8 mouse cellular contexts compared by ENCODE assay signal in the genomic region with DNA sequence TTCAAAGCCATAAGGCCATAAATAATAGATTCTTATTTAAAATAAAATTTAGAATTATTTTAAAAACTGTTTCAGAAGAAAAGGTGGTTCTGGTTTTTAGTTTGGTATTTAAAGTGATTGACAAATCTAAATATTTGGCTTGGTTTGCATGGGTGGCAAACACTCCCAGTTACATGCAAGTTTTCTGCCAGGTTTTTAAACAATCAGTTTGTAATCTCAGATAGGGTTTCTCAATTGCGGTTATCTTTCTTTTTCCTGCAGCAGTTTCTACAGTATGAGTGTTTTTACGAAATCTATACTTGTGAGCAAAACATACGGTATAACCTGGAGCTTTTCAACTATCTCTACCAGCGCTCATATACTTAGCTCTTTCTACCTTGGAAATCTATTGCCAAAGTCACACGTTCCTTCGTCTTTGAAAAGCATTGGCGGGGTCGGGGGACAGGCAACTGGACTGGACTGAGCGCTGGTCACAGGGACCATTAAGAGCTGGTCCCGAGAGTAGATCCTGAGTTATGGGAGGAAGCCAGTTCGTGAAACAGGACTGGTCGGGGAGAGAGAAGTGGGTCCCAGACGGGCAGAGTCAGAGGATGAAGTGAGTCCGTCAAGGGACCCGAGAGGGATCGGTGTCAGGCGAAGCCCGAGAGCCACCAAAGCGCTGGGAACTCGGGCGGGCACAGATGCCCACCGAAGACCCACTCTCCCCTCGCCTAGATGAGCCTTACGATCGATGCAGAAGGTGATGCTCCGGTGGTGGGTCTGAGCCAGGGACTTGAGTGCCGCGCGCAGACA. TPM values are rescaled to one million over a fixed set of nuclear protein-coding genes. Genes with fewer than 3 reads are reported as not detected.
A peak's percentile ranks its signal among the peaks of the same experiment; 100 is the strongest.
DNase-seq lines count a peak whose midpoint lies in the region; ATAC-seq and TF ChIP-seq lines count a peak whose summit lies in the region.

No protein-coding gene starts in this region.

- peaks cover 11% of the 10 kb centered on the region for H3K36me3 ChIP-seq in heart, embryonic 12.5 days
- H3K36me3 ChIP-seq in ES-E14 (ENCODE audit: control insufficient read depth, insufficient read depth, low read length, poor library complexity, severe bottlenecking) = peaks cover 5% of the 10 kb centered on the region
- peaks cover 12% of the 10 kb centered on the region; the same call in 1 of the 2 replicates for H3K36me3 ChIP-seq in forebrain, embryonic 12.5 days (replicated peaks)
- H3K36me3 ChIP-seq in liver, embryonic 11.5 days (ENCODE audit: control insufficient read depth, insufficient read depth, low read length) = no peaks in the 10 kb centered on the region
- peaks cover 3% of the 10 kb centered on the region; the same call in 1 of the 2 replicates for H3K36me3 ChIP-seq in stomach, postnatal 0 days (ENCODE audit: control insufficient read depth, insufficient read depth, low read length)

- TF ChIP-seq EP300 in stomach, postnatal 0 days (optimal IDR thresholded peaks at IDR 0.05) = no peak

- H3K9me3 ChIP-seq in heart, embryonic 12.5 days (replicated peaks) = no peaks in the 10 kb centered on the region
- no peaks in the 10 kb centered on the region for H3K9me3 ChIP-seq in ES-E14 (ENCODE audit: control insufficient read depth, insufficient read depth, low read depth, low read length)
- no peaks in the 10 kb centered on the region for H3K9me3 ChIP-seq in forebrain, embryonic 12.5 days
- H3K9me3 ChIP-seq in liver, embryonic 11.5 days (ENCODE audit: control insufficient read depth, low read length) = no peaks in the 10 kb centered on the region
- H3K9me3 ChIP-seq in stomach, postnatal 0 days (ENCODE audit: control insufficient read depth, low read length) = no peaks in the 10 kb centered on the region

- H3K4me1 ChIP-seq in heart, embryonic 12.5 days (replicated peaks) = peaks cover 17% of the 10 kb centered on the region
- H3K4me1 ChIP-seq in ES-E14 (ENCODE audit: control insufficient read depth in 2 of 2, insufficient read depth in 2 of 2, low read length in 2 of 2, poor library complexity in 1 of 2) = peaks cover 4 to 7% of the 10 kb centered on the region in 2 experiments; a peak in 3 of 4 replicates
- H3K4me1 ChIP-seq in forebrain, embryonic 12.5 days = peaks cover 23% of the 10 kb centered on the region
- peaks cover 12% of the 10 kb centered on the region for H3K4me1 ChIP-seq in liver, embryonic 11.5 days (replicated peaks; ENCODE audit: control insufficient read depth, insufficient read depth, low read length)
- H3K4me1 ChIP-seq in stomach, postnatal 0 days (replicated peaks; ENCODE audit: control insufficient read depth, insufficient read depth) = no peaks in the 10 kb centered on the region

- TF ChIP-seq CTCF in stomach, postnatal 0 days (IDR thresholded peaks at IDR 0.05; ENCODE audit: low read depth) = no peak

- H3K4me3 ChIP-seq in heart, embryonic 12.5 days = peak overlapping the region; percentile 76
- H3K4me3 ChIP-seq in ES-E14 (ENCODE audit: insufficient read depth in 1 of 2, low read depth in 1 of 2, low read length in 2 of 2, poor library complexity in 1 of 2, severe bottlenecking in 1 of 2) = peak overlapping the region; percentile 84 to 86
- peak overlapping the region; percentile 61 for H3K4me3 ChIP-seq in forebrain, embryonic 12.5 days (replicated peaks)
- peak overlapping the region; percentile 69 for H3K4me3 ChIP-seq in liver, embryonic 11.5 days (ENCODE audit: low read depth, low read length)
- peak overlapping the region; percentile 68 for H3K4me3 ChIP-seq in stomach, postnatal 0 days (ENCODE audit: low read depth, low read length)

- ATAC-seq in heart, embryonic 12.5 days (ENCODE audit: insufficient number of reproducible peaks, low FRiP score) = peak; percentile 67
- ATAC-seq in forebrain, embryonic 12.5 days (ENCODE audit: low FRiP score) = peak; percentile 73
- peak; percentile 48 for ATAC-seq in liver, embryonic 11.5 days (replicated peaks; ENCODE audit: low FRiP score)
- ATAC-seq in stomach, postnatal 0 days (ENCODE audit: low FRiP score, low TSS enrichment) = peak; percentile 48; the same call in 1 of the 2 replicates

- peak overlapping the region; percentile 78 for H3K4me2 ChIP-seq in heart, embryonic 12.5 days
- peak overlapping the region; percentile 83 for H3K4me2 ChIP-seq in forebrain, embryonic 12.5 days
- peak overlapping the region; percentile 64 for H3K4me2 ChIP-seq in liver, embryonic 11.5 days
- peak overlapping the region; percentile 95 for H3K4me2 ChIP-seq in stomach, postnatal 0 days (replicated peaks; ENCODE audit: low read depth)

- 0 out of 2 replicates have a peak overlapping the region, but pooled peaks have one; percentile 29 for H3K27ac ChIP-seq in heart, embryonic 12.5 days (ENCODE audit: poor library complexity, severe bottlenecking)
- H3K27ac ChIP-seq in ES-E14 (ENCODE audit: insufficient read depth, low read depth, low read length, poor library complexity, severe bottlenecking) = no peak overlapping the region
- peak overlapping the region; percentile 43; the same call in 1 of the 2 replicates for H3K27ac ChIP-seq in forebrain, embryonic 12.5 days
- no peak overlapping the region; the same call in 1 of the 2 replicates for H3K27ac ChIP-seq in liver, embryonic 11.5 days (ENCODE audit: low read depth, low read length)
- peak overlapping the region; percentile 74 for H3K27ac ChIP-seq in stomach, postnatal 0 days (replicated peaks)

- DNase-seq in heart, postnatal 4 days = no peak
- no peak for DNase-seq in ES-E14 (ENCODE audit: low read depth, low spot score)
- no peak for DNase-seq in liver, embryonic 11.5 days (ENCODE audit: low spot score)
- DNase-seq in stomach, postnatal 0 days (ENCODE audit: low spot score) = no peak
- no peak for DNase-seq in retina, postnatal 1 day
- no peak for DNase-seq in cerebellum, postnatal 36 days

- no peaks in the 10 kb centered on the region for H3K27me3 ChIP-seq in heart, embryonic 12.5 days (replicated peaks)
- H3K27me3 ChIP-seq in forebrain, embryonic 12.5 days = no peaks in the 10 kb centered on the region
- no peaks in the 10 kb centered on the region for H3K27me3 ChIP-seq in liver, embryonic 11.5 days (replicated peaks; ENCODE audit: control insufficient read depth, insufficient read depth, low read length)
- no peaks in the 10 kb centered on the region for H3K27me3 ChIP-seq in stomach, postnatal 0 days (ENCODE audit: control insufficient read depth, insufficient read depth, low read length)

- 2% methylated on average over 29 of the region's 29 CpGs for WGBS in heart, embryonic 12.5 days
- WGBS in forebrain, embryonic 12.5 days = 4% methylated on average over 29 of the region's 29 CpGs
- WGBS in liver, embryonic 11.5 days = 2% methylated on average over 29 of the region's 29 CpGs
- WGBS in stomach, postnatal 0 days = 2% methylated on average over 29 of the region's 29 CpGs

- in situ Hi-C loops in ES-E14 (cut with MboI; ENCODE audit: low sequenced_read_pairs in 2 of 2, unreplicated experiment in 2 of 2) = no loop called here

- H3K9ac ChIP-seq in heart, embryonic 12.5 days = peak overlapping the region; percentile 80
- peak overlapping the region; percentile 96 for H3K9ac ChIP-seq in ES-E14 (ENCODE audit: insufficient read depth, low read depth, low read length, poor library complexity, severe bottlenecking)
- H3K9ac ChIP-seq in forebrain, embryonic 12.5 days = peak overlapping the region; percentile 70
- peak overlapping the region; percentile 67 for H3K9ac ChIP-seq in liver, embryonic 11.5 days (ENCODE audit: low read depth, low read length)
- H3K9ac ChIP-seq in stomach, postnatal 0 days (ENCODE audit: low read length) = peak overlapping the region; percentile 84

TF ChIP-seq in ES-E14, 5 proteins besides CTCF, POLR2A, EP300 and RAD21:
- TF ChIP-seq ZC3H11A (IDR thresholded peaks at IDR 0.05; ENCODE audit: borderline replicate concordance, low read depth, low read length) (no peak), ZNF384 (IDR thresholded peaks at IDR 0.05; ENCODE audit: low read depth, low read length) (no peak), CHD2 (IDR thresholded peaks at IDR 0.05; ENCODE audit: low read depth, low read length) (no peak), HCFC1 (IDR thresholded peaks at IDR 0.05; ENCODE audit: borderline replicate concordance, insufficient read depth, low read length) (no peak)

RNA-seq across cellular contexts. Expression of gene Acad8, which starts 0.5 kb away (rescaled TPM):
- 39.7 and 40.1 TPM in 2 replicates for polyA plus RNA-seq in heart, embryonic 12.5 days (2016; fragmentation: Nextera tagmentation; extraction: Ambion mirVana)
- 10 to 100 TPM; 40.2 to 41.1 TPM for total RNA-seq in heart, postnatal 4 days (2021)
- 33.2 and 39.6 TPM in 2 replicates for total RNA-seq in ES-E14 (2012; rRNA removed)
- 40.2 and 43.5 TPM in 2 replicates for polyA plus RNA-seq in forebrain, embryonic 12.5 days (2016; fragmentation: Nextera tagmentation; extraction: Ambion mirVana)
- 23.7 and 23.9 TPM in 2 replicates for polyA plus RNA-seq in liver, embryonic 11.5 days (2014; fragmentation: Nextera tagmentation; extraction: Ambion mirVana)
- polyA plus RNA-seq in stomach, postnatal 0 days (2015; fragmentation: Nextera tagmentation; extraction: Ambion mirVana) = 37.8 and 42.9 TPM in 2 replicates

RNA-seq across cellular contexts. Expression of gene Thyn1, which starts 0.6 kb away (rescaled TPM):
- polyA plus RNA-seq in heart, embryonic 12.5 days (2016; fragmentation: Nextera tagmentation; extraction: Ambion mirVana) = 105 and 106 TPM in 2 replicates
- total RNA-seq in heart, postnatal 4 days (2021) = 10 to 100 TPM; 42.2 to 45.5 TPM
- total RNA-seq in ES-E14 (2012; rRNA removed) = 103 and 112 TPM in 2 replicates
- polyA plus RNA-seq in forebrain, embryonic 12.5 days (2016; fragmentation: Nextera tagmentation; extraction: Ambion mirVana) = 147 and 148 TPM in 2 replicates
- 130 and 143 TPM in 2 replicates for polyA plus RNA-seq in liver, embryonic 11.5 days (2014; fragmentation: Nextera tagmentation; extraction: Ambion mirVana)
- polyA plus RNA-seq in stomach, postnatal 0 days (2015; fragmentation: Nextera tagmentation; extraction: Ambion mirVana) = 94.3 and 106 TPM in 2 replicates

RNA-seq across cellular contexts. Expression of gene Vps26b, which starts 31.0 kb away (rescaled TPM):
- polyA plus RNA-seq in heart, embryonic 12.5 days (2016; fragmentation: Nextera tagmentation; extraction: Ambion mirVana) = 26.7 and 29.6 TPM in 2 replicates
- 10 to 100 TPM; 29.1 to 29.2 TPM for total RNA-seq in heart, postnatal 4 days (2021)
- 19.7 and 28.3 TPM in 2 replicates for total RNA-seq in ES-E14 (2012; rRNA removed)
- polyA plus RNA-seq in forebrain, embryonic 12.5 days (2016; fragmentation: Nextera tagmentation; extraction: Ambion mirVana) = 60.6 and 61.2 TPM in 2 replicates
- polyA plus RNA-seq in liver, embryonic 11.5 days (2014; fragmentation: Nextera tagmentation; extraction: Ambion mirVana) = 29.2 and 31.7 TPM in 2 replicates
- polyA plus RNA-seq in stomach, postnatal 0 days (2015; fragmentation: Nextera tagmentation; extraction: Ambion mirVana) = 18.0 and 19.6 TPM in 2 replicates

RNA-seq across cellular contexts. Expression of gene Ncapd3, which starts 31.1 kb away (rescaled TPM):
- 23.2 and 26.1 TPM in 2 replicates for polyA plus RNA-seq in heart, embryonic 12.5 days (2016; fragmentation: Nextera tagmentation; extraction: Ambion mirVana)
- 10 to 100 TPM; 22.3 to 23.6 TPM for total RNA-seq in heart, postnatal 4 days (2021)
- total RNA-seq in ES-E14 (2012; rRNA removed) = 41.5 and 49.2 TPM in 2 replicates
- polyA plus RNA-seq in forebrain, embryonic 12.5 days (2016; fragmentation: Nextera tagmentation; extraction: Ambion mirVana) = 41.1 and 46.5 TPM in 2 replicates
- polyA plus RNA-seq in liver, embryonic 11.5 days (2014; fragmentation: Nextera tagmentation; extraction: Ambion mirVana) = 45.0 and 50.8 TPM in 2 replicates
- 6.8 and 7.5 TPM in 2 replicates for polyA plus RNA-seq in stomach, postnatal 0 days (2015; fragmentation: Nextera tagmentation; extraction: Ambion mirVana)

Comparison
In these comparisons a context has a peak if more than half of its experiments do, and no peak if none do; other contexts are left out.
1. H3K27ac ChIP-seq: peak in heart, embryonic 12.5 days (single experiment), forebrain, embryonic 12.5 days (single experiment) and stomach, postnatal 0 days (single experiment); none in ES-E14 (single experiment) and liver, embryonic 11.5 days (single experiment).
2. Peak in every context shown above with its lines, with median percentiles within 50 percentile points of each other: ATAC-seq, H3K4me2 ChIP-seq, H3K4me3 ChIP-seq and H3K9ac ChIP-seq.